Mouse (Mus musculus) lung, embryonic 15.5 days (tissue): ENCODE results near the gene Exoc3l4. TPM values are rescaled to one million over a fixed set of nuclear protein-coding genes. Genes with fewer than 3 reads are reported as not detected.

Experiments
- ATAC-seq: fragments of 200-750 bp; cut with Nextera tagmentation; 2 replicates; pipeline ENCODE4 v1.8.0; 2017; ENCODE audit warnings: moderate number of reproducible peaks, borderline replicate concordance; ENCODE audit not compliant: low FRiP score, low TSS enrichment; ENCODE audit errors: extremely low read depth
- H3K27ac ChIP-seq: fragments of 300-500 bp; sonication (generic); 2 replicates; pipeline ENCODE4 v1.5.1; 2015; ENCODE audit warnings: moderate library complexity, mild to moderate bottlenecking, inconsistent platforms
- H3K27me3 ChIP-seq: fragments of 300-500 bp; sonication (generic); 2 replicates; pipeline ENCODE4 v1.6.1; 2015; ENCODE audit warnings: inconsistent platforms
- H3K36me3 ChIP-seq: fragments of 300-500 bp; sonication (generic); 2 replicates; pipeline ENCODE4 v1.6.1; 2015; ENCODE audit warnings: inconsistent platforms
- H3K4me1 ChIP-seq: fragments of 300-500 bp; sonication (generic); 2 replicates; pipeline ENCODE4 v1.6.1; 2015; ENCODE audit warnings: inconsistent platforms
- H3K4me2 ChIP-seq: fragments of 300-500 bp; sonication (generic); 2 replicates; pipeline ENCODE4 v1.6.1; 2015; ENCODE audit warnings: inconsistent platforms, mild to moderate bottlenecking, moderate library complexity
- H3K4me3 ChIP-seq: fragments of 300-500 bp; sonication (generic); 2 replicates; pipeline ENCODE4 v1.5.1; 2015; ENCODE audit warnings: mild to moderate bottlenecking, inconsistent platforms
- H3K9ac ChIP-seq: fragments of 300-500 bp; sonication (generic); 2 replicates; pipeline ENCODE4 v1.6.1; 2015; ENCODE audit warnings: inconsistent platforms
- H3K9me3 ChIP-seq: fragments of 300-500 bp; sonication (generic); 2 replicates; pipeline ENCODE4 v1.6.1; 2016; ENCODE audit warnings: inconsistent platforms
- WGBS: fragments of 180-500 bp; shearing (Covaris S2); methylation state at CpG from one replicate; pipeline ENCODE4 v1.1.7; 2015; 5-methylcytosine and 5-hydroxymethylcytosine counted together
- polyA plus RNA-seq: library from polyadenylated mRNA; unstranded; fragments of >200 nt; fragmentation: Nextera tagmentation; extraction: Ambion mirVana; gene quantifications from 2 replicates; pipeline ENCODE4 v1.2.1, GENCODE M21; 2015

The Exoc3l4 gene
- polyA plus RNA-seq, 1 experiment from 2014 or later = 13.5 TPM

- 77% methylated on average over 7 of the region's 7 CpGs for WGBS
- no peaks in the 10 kb centered on the region for H3K27me3 ChIP-seq
- H3K9ac ChIP-seq = no peak overlapping the region
- H3K9me3 ChIP-seq = no peaks in the 10 kb centered on the region
- no peaks in the 10 kb centered on the region for H3K36me3 ChIP-seq
- no peak overlapping the region for H3K27ac ChIP-seq
- no peak for ATAC-seq
- no peak overlapping the region for H3K4me3 ChIP-seq
- H3K4me2 ChIP-seq = no peak overlapping the region
- no peaks in the 10 kb centered on the region for H3K4me1 ChIP-seq
These were observed 51.4 kb downstream of the Exoc3l4 start for GRCm38 (mm10) chr12:111468206-111468605.

- 8% methylated on average over 8 of the region's 8 CpGs for WGBS
- no peak overlapping the region for H3K4me3 ChIP-seq
- no peaks in the 10 kb centered on the region for H3K36me3 ChIP-seq
- no peaks in the 10 kb centered on the region for H3K4me1 ChIP-seq
- H3K9ac ChIP-seq = no peak overlapping the region
- H3K4me2 ChIP-seq = no peak overlapping the region
- H3K9me3 ChIP-seq = no peaks in the 10 kb centered on the region
- ATAC-seq = no peak
- H3K27me3 ChIP-seq = no peaks in the 10 kb centered on the region
- H3K27ac ChIP-seq = no peak overlapping the region
These were observed 52.7 kb downstream of the Exoc3l4 start for GRCm38 (mm10) chr12:111469507-111469906.

GRCm38 (mm10) chr12:111471119-111471518, 54.3 kb downstream of the Exoc3l4 start:
- no peak overlapping the region for H3K4me3 ChIP-seq
- no peak overlapping the region for H3K9ac ChIP-seq
- 53% methylated on average over 1 of the region's 1 CpGs for WGBS
- H3K27ac ChIP-seq = no peak overlapping the region
- H3K4me2 ChIP-seq = no peak overlapping the region
- ATAC-seq = no peak
- H3K27me3 ChIP-seq = no peaks in the 10 kb centered on the region
- no peaks in the 10 kb centered on the region for H3K9me3 ChIP-seq
- no peaks in the 10 kb centered on the region for H3K36me3 ChIP-seq
- peaks cover 3% of the 10 kb centered on the region; the same call in 1 of the 2 replicates for H3K4me1 ChIP-seq

GRCm38 (mm10) chr12:111471721-111472120, 54.9 kb downstream of the Exoc3l4 start:
- Histone ChIP-seq H3K9me3 (no peaks in the 10 kb centered on the region), H3K4me3 (no peak overlapping the region), H3K9ac (no peak overlapping the region), H3K4me2 (no peak overlapping the region), H3K27me3 (no peaks in the 10 kb centered on the region), H3K27ac (no peak overlapping the region), H3K36me3 (no peaks in the 10 kb centered on the region), H3K4me1 (peaks cover 3% of the 10 kb centered on the region; the same call in 1 of the 2 replicates)
- no peak for ATAC-seq
- WGBS = 56% methylated on average over 3 of the region's 3 CpGs

GRCm38 (mm10) chr12:111472886-111473285, 56.1 kb downstream of the Exoc3l4 start:
- Histone ChIP-seq H3K27me3 (no peaks in the 10 kb centered on the region), H3K9me3 (no peaks in the 10 kb centered on the region), H3K36me3 (no peaks in the 10 kb centered on the region), H3K4me3 (no peak overlapping the region), H3K4me2 (no peak overlapping the region), H3K9ac (no peak overlapping the region), H3K4me1 (peaks cover 3% of the 10 kb centered on the region; the same call in 1 of the 2 replicates), H3K27ac (no peak overlapping the region)
- no peak for ATAC-seq
- WGBS = 69% methylated on average over 5 of the region's 5 CpGs

GRCm38 (mm10) chr12:111474384-111474783, 57.6 kb downstream of the Exoc3l4 start:
- Histone ChIP-seq H3K27ac (no peak overlapping the region), H3K4me3 (no peak overlapping the region), H3K4me2 (no peak overlapping the region), H3K9me3 (no peaks in the 10 kb centered on the region), H3K4me1 (peaks cover 3% of the 10 kb centered on the region; the same call in 1 of the 2 replicates), H3K27me3 (no peaks in the 10 kb centered on the region), H3K9ac (no peak overlapping the region), H3K36me3 (no peaks in the 10 kb centered on the region)
- ATAC-seq = 0 out of 2 replicates have a peak, but pooled peaks have one; percentile 23
- WGBS = 97% methylated on average over 3 of the region's 3 CpGs

GRCm38 (mm10) chr12:111474893-111475643, 58.3 kb downstream of the Exoc3l4 start:
- no peaks in the 10 kb centered on the region for H3K27me3 ChIP-seq
- H3K4me1 ChIP-seq = peaks cover 3% of the 10 kb centered on the region; the same call in 1 of the 2 replicates
- 44% methylated on average over 8 of the region's 8 CpGs for WGBS
- no peaks in the 10 kb centered on the region for H3K9me3 ChIP-seq
- H3K36me3 ChIP-seq = no peaks in the 10 kb centered on the region
- no peak overlapping the region for H3K9ac ChIP-seq
- H3K4me3 ChIP-seq = no peak overlapping the region
- peak; percentile 67 for ATAC-seq
- H3K4me2 ChIP-seq = no peak overlapping the region
- H3K27ac ChIP-seq = no peak overlapping the region

GRCm38 (mm10) chr12:111478924-111479323, 62.1 kb downstream of the Exoc3l4 start:
- H3K27ac ChIP-seq = no peak overlapping the region
- ATAC-seq = no peak
- H3K9ac ChIP-seq = no peak overlapping the region
- WGBS = 44% methylated on average over 5 of the region's 5 CpGs
- H3K4me3 ChIP-seq = no peak overlapping the region
- H3K4me2 ChIP-seq = no peak overlapping the region
- H3K9me3 ChIP-seq = no peaks in the 10 kb centered on the region
- peaks cover under 1% of the 10 kb centered on the region; the same call in 1 of the 2 replicates for H3K27me3 ChIP-seq
- no peaks in the 10 kb centered on the region for H3K36me3 ChIP-seq
- H3K4me1 ChIP-seq = peaks cover 3% of the 10 kb centered on the region; the same call in 1 of the 2 replicates

- H3K4me3 ChIP-seq = no peak overlapping the region
- H3K9ac ChIP-seq = no peak overlapping the region
- no peak overlapping the region for H3K4me2 ChIP-seq
- peaks cover 5% of the 10 kb centered on the region for H3K4me1 ChIP-seq
- H3K9me3 ChIP-seq = no peaks in the 10 kb centered on the region
- 63% methylated on average over 2 of the region's 2 CpGs for WGBS
- no peak overlapping the region for H3K27ac ChIP-seq
- H3K36me3 ChIP-seq = no peaks in the 10 kb centered on the region
- no peak for ATAC-seq
- peaks cover 11% of the 10 kb centered on the region for H3K27me3 ChIP-seq
These were observed 63.1 kb downstream of the Exoc3l4 start for GRCm38 (mm10) chr12:111479917-111480316.

Other genes starting within 250 kb of the Exoc3l4 start
- not detected in 2 replicates for gene 4930595D18Rik, start 232.5 kb upstream of the Exoc3l4 start, polyA plus RNA-seq
- 0.36 and 0.50 TPM in 2 replicates for gene Amn, start 145.9 kb upstream of the Exoc3l4 start, polyA plus RNA-seq
- 31.8 and 32.2 TPM in 2 replicates for gene Cdc42bpb, start 39.3 kb upstream of the Exoc3l4 start, polyA plus RNA-seq
- 0.50 and 0.93 TPM in 2 replicates for gene Lbhd2, start 10.2 kb upstream of the Exoc3l4 start, polyA plus RNA-seq
- gene Tnfaip2, start 25.5 kb downstream of the Exoc3l4 start, polyA plus RNA-seq = 4.3 and 4.5 TPM in 2 replicates
- 7.0 and 7.1 TPM in 2 replicates for gene Gm266, start 68.8 kb downstream of the Exoc3l4 start, polyA plus RNA-seq
- gene Eif5, start 121.0 kb downstream of the Exoc3l4 start, polyA plus RNA-seq = 471 and 493 TPM in 2 replicates
- gene Mark3, start 157.5 kb downstream of the Exoc3l4 start, polyA plus RNA-seq = 34.0 and 34.8 TPM in 2 replicates